Mouse (Mus musculus) common myeloid progenitor, adult 5-6 weeks (primary cell): ENCODE measurements around the gene Pld2. TPM values are rescaled to one million over a fixed set of nuclear protein-coding genes. Genes with fewer than 3 reads are reported as not detected.

Source experiments
- ATAC-seq: replicated peaks from 2 replicates; pipeline ENCODE4 v1.8.0; 2016; ENCODE audit warnings: low read depth, mild to moderate bottlenecking, moderate TSS enrichment, inconsistent platforms; ENCODE audit not compliant: poor library complexity, severe bottlenecking
- total RNA-seq: library from RNA; stranded (forward); fragments of 200-1000, 187-1606 nt; gene quantifications from 2 replicates; pipeline ENCODE4 v1.2.3, GENCODE M21; 2017

Gene Pld2
- total RNA-seq, 1 experiment from 2014 or later = 1.2 TPM

GRCm38 (mm10) chr11:70606717-70607116 lies 66.9 kb downstream of the Pld2 start:
- no peak for ATAC-seq

GRCm38 (mm10) chr11:70607611-70608010 lies 67.7 kb downstream of the Pld2 start:
- no peak for ATAC-seq

Other genes starting within 250 kb of the Pld2 start
- gene Alox12e, start 217.4 kb upstream of the Pld2 start, total RNA-seq = not detected in 2 replicates
- not detected in 2 replicates for gene Alox15, start 188.0 kb upstream of the Pld2 start, total RNA-seq
- gene Pelp1, start 130.0 kb upstream of the Pld2 start, total RNA-seq = 13.4 and 16.5 TPM in 2 replicates
- 43.6 and 46.6 TPM in 2 replicates for gene Arrb2, start 107.4 kb upstream of the Pld2 start, total RNA-seq
- 36.3 and 43.1 TPM in 2 replicates for gene Med11, start 88.1 kb upstream of the Pld2 start, total RNA-seq
- not detected in 2 replicates for gene Zmynd15, start 80.6 kb upstream of the Pld2 start, total RNA-seq
- not detected in 2 replicates for gene Cxcl16, start 80.1 kb upstream of the Pld2 start, total RNA-seq
- not detected in 2 replicates for gene Tm4sf5, start 34.8 kb upstream of the Pld2 start, total RNA-seq
- gene Vmo1, start 25.4 kb upstream of the Pld2 start, total RNA-seq = not detected in 2 replicates
- not detected in 2 replicates for gene Gltpd2, start 20.9 kb upstream of the Pld2 start, total RNA-seq
- 218 and 223 TPM in 2 replicates for gene Psmb6, start 14.7 kb upstream of the Pld2 start, total RNA-seq
- gene Gm40193, start 7.1 kb upstream of the Pld2 start, total RNA-seq = not detected in 2 replicates
- 30.8 and 33.5 TPM in 2 replicates for gene Mink1, start 22.8 kb downstream of the Pld2 start, total RNA-seq
- not detected in 2 replicates for gene 4930544D05Rik, start 75.8 kb downstream of the Pld2 start, total RNA-seq
- gene Chrne, start 79.2 kb downstream of the Pld2 start, total RNA-seq = 0.37 TPM in 1 of 2 replicates, not detected in the other
- 0.58 and 3.2 TPM in 2 replicates for gene Gp1ba, start 99.1 kb downstream of the Pld2 start, total RNA-seq
- gene Rnf167, start 107.2 kb downstream of the Pld2 start, total RNA-seq = 56.9 and 65.8 TPM in 2 replicates
- 52.5 and 60.6 TPM in 2 replicates for gene Slc25a11, start 107.4 kb downstream of the Pld2 start, total RNA-seq
- 437 and 465 TPM in 2 replicates for gene Pfn1, start 114.6 kb downstream of the Pld2 start, total RNA-seq
- 8.9 and 10.0 TPM in 2 replicates for gene Eno3, start 117.1 kb downstream of the Pld2 start, total RNA-seq
- gene Spag7, start 129.4 kb downstream of the Pld2 start, total RNA-seq = 43.2 and 53.2 TPM in 2 replicates
- 5.3 and 13.3 TPM in 2 replicates for gene Camta2, start 148.0 kb downstream of the Pld2 start, total RNA-seq
- gene Inca1, start 160.1 kb downstream of the Pld2 start, total RNA-seq = not detected in 2 replicates
- 4.7 and 8.6 TPM in 2 replicates for gene Kif1c, start 160.5 kb downstream of the Pld2 start, total RNA-seq
- 2.3 and 4.2 TPM in 2 replicates for gene Zfp3, start 224.1 kb downstream of the Pld2 start, total RNA-seq